Mouse (Mus musculus): Measurements from ENCODE around the gene Ankle1. TPM values are rescaled to one million over a fixed set of nuclear protein-coding genes. Genes with fewer than 3 reads are reported as not detected.

Ankle1 gene
- total and polyA plus RNA-seq, 2 experiments from 2014 or later = 1.1 to 2.2 TPM

DNA sequence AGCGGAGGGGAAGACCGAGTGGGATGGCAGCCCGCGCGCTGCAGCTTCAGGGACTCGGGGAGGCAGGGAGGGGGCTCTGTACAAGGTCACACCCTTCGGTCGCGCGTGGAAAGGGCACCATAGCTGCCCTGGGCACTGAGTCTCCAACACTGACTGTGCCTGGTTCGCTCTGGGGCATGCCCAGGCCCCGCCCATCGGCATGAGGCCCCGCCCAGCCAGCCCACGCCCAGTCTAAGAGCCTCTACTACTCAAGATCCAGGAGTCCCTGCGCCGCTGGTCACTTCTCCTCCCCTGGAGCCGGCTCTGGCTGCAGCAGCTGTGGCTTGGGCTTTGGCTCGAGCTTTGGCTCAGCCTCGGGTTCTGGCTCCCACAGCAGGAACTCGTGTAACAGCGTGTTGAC, 51.1 kb downstream of the Ankle1 start:
- no peak for DNase-seq (ENCODE audit: low spot score)
- Histone ChIP-seq H3K4me3 (ENCODE audit: low read depth, low read length) (no peak overlapping the region), H3K27me3 (ENCODE audit: insufficient read depth, low read length) (no peaks in the 10 kb centered on the region), H3K4me2 (ENCODE audit: low read depth, low read length, poor library complexity, severe bottlenecking) (no peak overlapping the region), H3K4me1 (ENCODE audit: insufficient read depth, low read length) (no peaks in the 10 kb centered on the region), H3K36me3 (ENCODE audit: insufficient read depth, low read length) (peaks cover 35% of the 10 kb centered on the region), H3K9me3 (ENCODE audit: low read length) (no peaks in the 10 kb centered on the region), H3K9ac (replicated peaks; ENCODE audit: low read length, poor library complexity, severe bottlenecking) (no peak overlapping the region), H3K27ac (ENCODE audit: low read depth, low read length) (no peak overlapping the region)
- 49% methylated on average over 20 of the region's 22 CpGs for WGBS
- no peak for TF ChIP-seq CTCF (IDR thresholded peaks at IDR 0.05)
- no peak for ATAC-seq (ENCODE audit: low FRiP score)

DNA sequence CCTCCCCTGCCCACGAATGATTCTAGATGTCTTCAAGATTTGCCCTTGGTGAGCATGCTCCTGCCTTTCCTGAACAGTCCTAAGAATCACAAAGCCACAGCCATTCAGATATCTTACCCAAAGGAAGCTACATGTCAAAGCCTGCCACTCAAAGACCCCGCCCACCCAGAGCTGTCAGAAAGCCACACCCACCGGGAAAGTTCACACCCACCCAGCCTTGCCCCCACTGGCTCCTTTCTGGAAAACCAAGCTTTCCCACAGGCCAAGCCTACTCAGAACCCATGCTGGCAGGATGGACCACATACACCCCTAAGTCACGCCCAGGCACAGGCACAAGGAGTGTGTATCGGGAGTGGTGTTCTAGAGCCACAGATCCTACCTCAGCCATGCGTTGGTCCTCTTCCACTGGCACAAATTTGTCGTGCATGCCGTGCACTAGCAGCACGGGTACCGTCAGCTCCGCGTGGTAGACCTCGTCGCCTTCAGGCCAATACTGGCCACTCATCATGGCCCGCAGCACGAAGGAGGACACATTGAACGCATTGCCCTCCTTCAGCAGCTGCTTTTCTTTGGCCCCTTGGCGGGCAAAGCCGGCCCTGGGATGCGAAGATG, 52.0 kb downstream of the Ankle1 start:
- ATAC-seq (ENCODE audit: low FRiP score) = no peak
- DNase-seq (ENCODE audit: low spot score) = no peak
- no peaks in the 10 kb centered on the region for H3K27me3 ChIP-seq (ENCODE audit: insufficient read depth, low read length)
- 88% methylated on average over 20 of the region's 20 CpGs for WGBS
- no peak overlapping the region for H3K9ac ChIP-seq (replicated peaks; ENCODE audit: low read length, poor library complexity, severe bottlenecking)
- H3K4me2 ChIP-seq (ENCODE audit: low read depth, low read length, poor library complexity, severe bottlenecking) = no peak overlapping the region
- TF ChIP-seq CTCF (IDR thresholded peaks at IDR 0.05) = no peak
- peaks cover 35% of the 10 kb centered on the region for H3K36me3 ChIP-seq (ENCODE audit: insufficient read depth, low read length)
- no peak overlapping the region for H3K27ac ChIP-seq (ENCODE audit: low read depth, low read length)
- H3K4me1 ChIP-seq (ENCODE audit: insufficient read depth, low read length) = peaks cover 5% of the 10 kb centered on the region; the same call in 1 of the 2 replicates
- no peak overlapping the region for H3K4me3 ChIP-seq (ENCODE audit: low read depth, low read length)
- no peaks in the 10 kb centered on the region for H3K9me3 ChIP-seq (ENCODE audit: low read length)

Other genes with a start within 250 kb of the Ankle1 start
- 32.3 and 58.1 TPM in 2 replicates for gene Myo9b, start 133.3 kb upstream of the Ankle1 start, total RNA-seq (2014; rRNA removed)
- gene Myo9b, start 133.3 kb upstream of the Ankle1 start, polyA plus RNA-seq (2015; fragmentation: Nextera tagmentation; extraction: Ambion mirVana) = 6.9 and 7.6 TPM in 2 replicates
- 26.2 and 27.8 TPM in 2 replicates for gene Haus8, start 133.1 kb upstream of the Ankle1 start, total RNA-seq (2014; rRNA removed)
- gene Haus8, start 133.1 kb upstream of the Ankle1 start, polyA plus RNA-seq (2015; fragmentation: Nextera tagmentation; extraction: Ambion mirVana) = 46.2 and 49.6 TPM in 2 replicates
- 131 and 140 TPM in 2 replicates for gene Use1, start 39.2 kb upstream of the Ankle1 start, total RNA-seq (2014; rRNA removed)
- 132 and 136 TPM in 2 replicates for gene Use1, start 39.2 kb upstream of the Ankle1 start, polyA plus RNA-seq (2015; fragmentation: Nextera tagmentation; extraction: Ambion mirVana)
- gene Ocel1, start 34.7 kb upstream of the Ankle1 start, total RNA-seq (2014; rRNA removed) = 9.4 and 10.5 TPM in 2 replicates
- gene Ocel1, start 34.7 kb upstream of the Ankle1 start, polyA plus RNA-seq (2015; fragmentation: Nextera tagmentation; extraction: Ambion mirVana) = 5.4 and 5.5 TPM in 2 replicates
- gene Nr2f6, start 24.1 kb upstream of the Ankle1 start, total RNA-seq (2014; rRNA removed) = 95.6 and 106 TPM in 2 replicates
- 31.1 and 32.9 TPM in 2 replicates for gene Nr2f6, start 24.1 kb upstream of the Ankle1 start, polyA plus RNA-seq (2015; fragmentation: Nextera tagmentation; extraction: Ambion mirVana)
- 3.0 and 4.4 TPM in 2 replicates for gene Ushbp1, start 10.2 kb upstream of the Ankle1 start, total RNA-seq (2014; rRNA removed)
- 3.9 and 4.3 TPM in 2 replicates for gene Ushbp1, start 10.2 kb upstream of the Ankle1 start, polyA plus RNA-seq (2015; fragmentation: Nextera tagmentation; extraction: Ambion mirVana)
- 78.1 and 124 TPM in 2 replicates for gene Babam1, start 9.1 kb upstream of the Ankle1 start, total RNA-seq (2014; rRNA removed)
- 90.2 and 98.4 TPM in 2 replicates for gene Babam1, start 9.1 kb upstream of the Ankle1 start, polyA plus RNA-seq (2015; fragmentation: Nextera tagmentation; extraction: Ambion mirVana)
- 289 and 323 TPM in 2 replicates for gene Abhd8, start 57.6 kb downstream of the Ankle1 start, total RNA-seq (2014; rRNA removed)
- 205 and 213 TPM in 2 replicates for gene Abhd8, start 57.6 kb downstream of the Ankle1 start, polyA plus RNA-seq (2015; fragmentation: Nextera tagmentation; extraction: Ambion mirVana)
- 105 and 119 TPM in 2 replicates for gene Mrpl34, start 58.9 kb downstream of the Ankle1 start, total RNA-seq (2014; rRNA removed)
- 163 and 165 TPM in 2 replicates for gene Mrpl34, start 58.9 kb downstream of the Ankle1 start, polyA plus RNA-seq (2015; fragmentation: Nextera tagmentation; extraction: Ambion mirVana)
- 187 and 211 TPM in 2 replicates for gene Dda1, start 63.2 kb downstream of the Ankle1 start, total RNA-seq (2014; rRNA removed)
- 267 and 269 TPM in 2 replicates for gene Dda1, start 63.2 kb downstream of the Ankle1 start, polyA plus RNA-seq (2015; fragmentation: Nextera tagmentation; extraction: Ambion mirVana)
- 81.6 and 82.2 TPM in 2 replicates for gene Ano8, start 80.0 kb downstream of the Ankle1 start, total RNA-seq (2014; rRNA removed)
- gene Ano8, start 80.0 kb downstream of the Ankle1 start, polyA plus RNA-seq (2015; fragmentation: Nextera tagmentation; extraction: Ambion mirVana) = 5.4 and 5.6 TPM in 2 replicates
- gene Gtpbp3, start 82.1 kb downstream of the Ankle1 start, total RNA-seq (2014; rRNA removed) = 28.0 and 31.5 TPM in 2 replicates
- 11.4 and 11.5 TPM in 2 replicates for gene Gtpbp3, start 82.1 kb downstream of the Ankle1 start, polyA plus RNA-seq (2015; fragmentation: Nextera tagmentation; extraction: Ambion mirVana)
- 4.8 and 7.6 TPM in 2 replicates for gene Plvap, start 105.7 kb downstream of the Ankle1 start, total RNA-seq (2014; rRNA removed)
- 9.0 and 10.4 TPM in 2 replicates for gene Plvap, start 105.7 kb downstream of the Ankle1 start, polyA plus RNA-seq (2015; fragmentation: Nextera tagmentation; extraction: Ambion mirVana)
- 0.27 TPM in 1 of 2 replicates, not detected in the other for gene Ccdc194, start 119.7 kb downstream of the Ankle1 start, total RNA-seq (2014; rRNA removed)
- not detected in 2 replicates for gene Ccdc194, start 119.7 kb downstream of the Ankle1 start, polyA plus RNA-seq (2015; fragmentation: Nextera tagmentation; extraction: Ambion mirVana)
- gene Bst2, start 131.4 kb downstream of the Ankle1 start, total RNA-seq (2014; rRNA removed) = 12.6 and 15.3 TPM in 2 replicates
- gene Bst2, start 131.4 kb downstream of the Ankle1 start, polyA plus RNA-seq (2015; fragmentation: Nextera tagmentation; extraction: Ambion mirVana) = 15.3 and 17.6 TPM in 2 replicates
- gene Mvb12a, start 136.9 kb downstream of the Ankle1 start, total RNA-seq (2014; rRNA removed) = 77.4 and 79.2 TPM in 2 replicates
- 81.4 and 82.6 TPM in 2 replicates for gene Mvb12a, start 136.9 kb downstream of the Ankle1 start, polyA plus RNA-seq (2015; fragmentation: Nextera tagmentation; extraction: Ambion mirVana)
- gene Tmem221, start 152.9 kb downstream of the Ankle1 start, total RNA-seq (2014; rRNA removed) = 0.11 and 0.14 TPM in 2 replicates
- 0.20 TPM in 1 of 2 replicates, not detected in the other for gene Tmem221, start 152.9 kb downstream of the Ankle1 start, polyA plus RNA-seq (2015; fragmentation: Nextera tagmentation; extraction: Ambion mirVana)
- 0.55 TPM in 1 of 2 replicates, not detected in the other for gene Nxnl1, start 160.6 kb downstream of the Ankle1 start, total RNA-seq (2014; rRNA removed)
- gene Nxnl1, start 160.6 kb downstream of the Ankle1 start, polyA plus RNA-seq (2015; fragmentation: Nextera tagmentation; extraction: Ambion mirVana) = 0.05 and 0.12 TPM in 2 replicates
- 150 and 160 TPM in 2 replicates for gene Slc27a1, start 162.9 kb downstream of the Ankle1 start, total RNA-seq (2014; rRNA removed)
- gene Slc27a1, start 162.9 kb downstream of the Ankle1 start, polyA plus RNA-seq (2015; fragmentation: Nextera tagmentation; extraction: Ambion mirVana) = 99.7 and 110 TPM in 2 replicates
- 333 and 399 TPM in 2 replicates for gene Pgls, start 186.2 kb downstream of the Ankle1 start, total RNA-seq (2014; rRNA removed)
- 293 and 300 TPM in 2 replicates for gene Pgls, start 186.2 kb downstream of the Ankle1 start, polyA plus RNA-seq (2015; fragmentation: Nextera tagmentation; extraction: Ambion mirVana)
- 5.3 and 5.9 TPM in 2 replicates for gene Fam129c, start 191.6 kb downstream of the Ankle1 start, total RNA-seq (2014; rRNA removed)
- 4.5 and 4.7 TPM in 2 replicates for gene Fam129c, start 191.6 kb downstream of the Ankle1 start, polyA plus RNA-seq (2015; fragmentation: Nextera tagmentation; extraction: Ambion mirVana)
- 104 and 106 TPM in 2 replicates for gene Colgalt1, start 205.0 kb downstream of the Ankle1 start, total RNA-seq (2014; rRNA removed)
- 62.8 TPM in 2 replicates for gene Colgalt1, start 205.0 kb downstream of the Ankle1 start, polyA plus RNA-seq (2015; fragmentation: Nextera tagmentation; extraction: Ambion mirVana)